In the genomic region with DNA sequence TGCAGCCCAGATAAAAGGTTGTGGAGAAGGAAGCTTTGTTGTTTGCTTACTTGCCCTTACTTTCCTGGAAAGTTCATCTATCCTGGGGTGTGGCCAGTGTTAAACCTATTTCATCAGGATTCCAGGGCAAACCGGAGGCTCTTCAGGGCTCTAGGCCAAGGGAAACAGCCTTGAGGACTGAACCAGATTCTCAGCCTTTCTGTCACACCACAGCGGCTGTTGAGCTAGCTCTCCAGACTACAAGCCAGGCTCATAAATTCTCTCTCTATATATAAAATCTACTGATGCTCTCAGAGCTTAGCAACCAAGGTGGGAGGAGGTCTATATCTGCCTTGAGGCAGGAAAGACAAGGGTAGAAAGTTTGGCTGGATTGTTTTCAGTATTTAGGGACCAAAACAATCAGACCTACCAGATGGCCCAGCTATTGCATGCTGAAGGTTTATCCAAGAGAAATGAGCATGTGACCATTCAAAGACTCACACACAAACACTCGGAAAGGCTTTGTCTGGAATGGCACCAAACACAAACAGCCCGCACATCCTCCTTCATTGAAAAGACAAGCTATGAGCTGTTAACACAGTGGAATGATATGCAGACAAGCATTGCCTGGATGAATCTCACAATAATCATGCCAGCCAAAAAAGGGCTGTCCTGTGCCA, we compare ENCODE assay signal across 10 mouse cellular contexts.
"Had no signal": no experiment of that assay in that cellular context is flagged by ENCODE, and none has a peak within 500 bp of the region (broad histone marks: within the 10 kb centered on the region; RNA-seq: fewer than 3 reads in every experiment).

No protein-coding gene starts in this region.

- DNase-seq: kidney, adult 18-20 months; kidney, postnatal 10 days; layer of hippocampus, adult 9-11 months; layer of hippocampus, postnatal 36 days; lung, adult 18-20 months; right cerebral cortex, postnatal 4 days; spleen, adult 18-20 months; thymus, adult 2 months; thymus, postnatal 25 days had no signal

- ATAC-seq: intestine, embryonic 15.5 days had no signal
